ENCODE assay signal across 10 mouse cellular contexts in genomic region chr8:94365410-94365981, GRCm38 (mm10). TPM values are rescaled to one million over a fixed set of nuclear protein-coding genes. Genes with fewer than 3 reads are reported as not detected.
DNase-seq lines count a peak whose midpoint lies in the region; ATAC-seq lines count a peak whose summit lies in the region.
"Had no signal": no experiment of that assay in that cellular context is flagged by ENCODE, and none has a peak within 500 bp of the region (broad histone marks: within the 10 kb centered on the region; RNA-seq: fewer than 3 reads in every experiment).

No protein-coding gene starts in this region.

- ATAC-seq in erythroblast, adult 5-6 weeks (replicated peaks; ENCODE audit: low FRiP score, poor library complexity, severe bottlenecking): no peak

- peak; percentile 89 to 92 for DNase-seq in B cell, adult 2 months
- peak; percentile 56 for DNase-seq in MEL-GATA-1-ER (ENCODE audit: extremely low read depth, low read depth)
- peak; percentile 60 to 75 for DNase-seq in kidney, postnatal 36 days
- DNase-seq in naive thymus-derived CD4-positive, alpha-beta T cell, adult 2 months (ENCODE audit: low read depth): peak; percentile 91
- no peak for DNase-seq in urinary bladder, postnatal 36 days (ENCODE audit: low spot score in 2 of 2)
- DNase-seq in left cerebral cortex, adult 11 months (ENCODE audit: low spot score): no peak
- DNase-seq in left cerebral cortex, adult 18-20 months (ENCODE audit: low spot score in 2 of 2): no peak
- DNase-seq: gastrocnemius, postnatal 10 days; right cerebral cortex, postnatal 25 days had no signal

RNA-seq across cellular contexts. Expression of gene Herpud1, which starts 20.7 kb away (rescaled TPM):
- 52.1 and 56.6 TPM in 2 replicates for total RNA-seq in erythroblast, adult 5-6 weeks (2015; ENCODE audit: low replicate concordance)
- total RNA-seq in erythroblast, adult 5-6 weeks (2017; ENCODE audit: low replicate concordance): 60.9 and 70.5 TPM in 2 replicates
- total RNA-seq in left cerebral cortex, adult 18-20 months (2021): 10 to 100 TPM; 72.2 to 82.2 TPM

RNA-seq across cellular contexts. Expression of gene Slc12a3, which starts 36.5 kb away (rescaled TPM):
- total RNA-seq in erythroblast, adult 5-6 weeks (2015; ENCODE audit: low replicate concordance): 2.5 TPM in 1 of 2 replicates, not detected in the other
- 0.34 TPM in 1 of 2 replicates, not detected in the other for total RNA-seq in erythroblast, adult 5-6 weeks (2017; ENCODE audit: low replicate concordance)
- under 1 TPM; 0.28 to 0.59 TPM for total RNA-seq in left cerebral cortex, adult 18-20 months (2021)
- total RNA-seq: gastrocnemius, postnatal 10 days had no signal

Comparison
In these comparisons a context has a peak if more than half of its experiments do, and no peak if none do; other contexts are left out.
1. DNase-seq: peak in B cell, adult 2 months (2 of 2), MEL-GATA-1-ER (single experiment), kidney, postnatal 36 days (2 of 2) and naive thymus-derived CD4-positive, alpha-beta T cell, adult 2 months (single experiment); none in urinary bladder, postnatal 36 days (0 of 2), left cerebral cortex, adult 11 months (single experiment) and left cerebral cortex, adult 18-20 months (0 of 2).